Mouse (Mus musculus) monocyte, adult 5-6 weeks (primary cell): Measurements from ENCODE around the gene Rnf157. TPM values are rescaled to one million over a fixed set of nuclear protein-coding genes. Genes with fewer than 3 reads are reported as not detected.
A peak's percentile ranks its signal among the peaks of the same experiment; 100 is the strongest.

Experiments
- ATAC-seq: fragments of 153-309, 156-312 bp; replicated peaks from 2 replicates; pipeline ENCODE4 v1.8.0; 2017; ENCODE audit warnings: mild to moderate bottlenecking; ENCODE audit not compliant: low TSS enrichment, insufficient number of reproducible peaks, severe bottlenecking, poor library complexity, low FRiP score
- total RNA-seq: library from RNA; stranded (forward); fragments of 200-1000, 200-491, 200-594 nt; gene quantifications from 3 replicates; pipeline ENCODE4 v1.2.3, GENCODE M21; 2017

Rnf157 gene
- total RNA-seq, 1 experiment from 2014 or later = 19.1 TPM

DNA sequence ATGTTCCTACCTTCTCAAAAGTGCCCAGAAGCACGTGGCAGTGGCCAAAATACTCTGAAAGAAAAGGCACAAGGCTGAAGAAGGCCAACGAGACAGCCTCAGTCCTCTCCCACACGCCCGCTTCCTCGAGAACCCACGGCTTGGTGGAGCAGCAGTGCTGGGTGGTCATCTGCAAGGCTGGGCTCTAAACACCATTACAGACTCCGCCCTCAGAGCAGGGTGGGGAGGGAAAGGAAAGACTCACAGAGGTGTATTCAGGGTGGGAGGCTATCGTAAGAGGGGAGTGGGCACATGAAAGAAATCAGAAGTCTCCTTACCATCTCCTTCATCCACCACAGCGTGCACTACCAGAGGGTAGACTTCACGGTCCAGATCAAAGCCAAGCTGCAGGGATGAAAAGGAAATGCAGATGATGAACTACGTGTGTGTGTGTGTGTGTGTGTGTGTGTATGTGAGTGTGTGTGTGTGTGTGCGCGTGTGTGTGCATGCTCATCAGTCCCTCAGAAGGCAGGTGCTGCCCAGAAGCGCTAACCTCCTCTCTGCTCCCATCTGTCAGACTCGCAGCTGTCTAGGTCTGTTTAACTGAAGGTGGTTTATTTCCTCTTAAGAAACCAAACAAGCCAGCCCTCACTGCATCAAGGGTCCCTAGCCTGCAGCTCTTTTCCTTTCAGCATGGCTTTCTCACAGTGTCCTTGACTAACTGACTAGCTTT is 53.8 kb downstream of the Rnf157 start:
- ATAC-seq = no peak

DNA sequence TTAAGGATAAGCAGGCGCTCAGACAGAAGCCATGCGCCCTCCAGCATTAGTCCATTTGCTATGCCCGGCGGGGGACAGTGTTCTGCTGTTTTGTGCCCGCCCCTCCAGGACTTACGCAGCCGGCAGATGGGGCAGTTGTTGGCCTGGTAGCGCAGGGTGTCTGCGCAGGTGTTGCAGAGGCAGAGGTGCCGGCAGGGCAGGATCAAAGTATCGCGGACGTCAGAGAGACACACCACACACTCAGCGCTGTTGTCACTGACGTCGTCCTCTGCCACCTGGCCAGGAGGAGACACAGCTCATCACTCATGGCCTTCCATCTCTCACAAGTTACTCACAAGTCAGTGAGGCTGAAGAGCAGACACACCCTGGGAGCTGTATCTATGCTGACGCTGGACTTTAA is 58.3 kb downstream of the Rnf157 start:
- ATAC-seq = no peak

DNA sequence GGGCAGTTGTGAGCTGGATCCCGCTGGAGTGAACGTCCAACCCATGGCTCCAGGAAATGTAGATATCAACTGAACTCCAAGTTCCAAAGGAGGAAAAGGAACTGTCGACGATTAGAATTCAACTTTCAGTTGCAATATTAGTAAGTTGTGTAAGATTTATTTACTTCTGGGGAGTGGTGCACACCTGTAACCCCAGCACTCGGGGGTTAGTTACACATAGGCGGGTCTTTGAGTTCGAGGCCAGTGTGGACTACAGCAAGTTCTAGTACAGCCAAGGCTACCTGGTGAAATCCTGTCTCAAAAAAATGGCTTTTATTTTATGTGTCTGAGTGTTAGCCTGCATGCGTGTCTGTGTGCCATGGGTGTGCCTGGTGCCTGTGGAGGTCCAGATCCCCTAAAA is 59.3 kb downstream of the Rnf157 start:
- ATAC-seq = no peak

DNA sequence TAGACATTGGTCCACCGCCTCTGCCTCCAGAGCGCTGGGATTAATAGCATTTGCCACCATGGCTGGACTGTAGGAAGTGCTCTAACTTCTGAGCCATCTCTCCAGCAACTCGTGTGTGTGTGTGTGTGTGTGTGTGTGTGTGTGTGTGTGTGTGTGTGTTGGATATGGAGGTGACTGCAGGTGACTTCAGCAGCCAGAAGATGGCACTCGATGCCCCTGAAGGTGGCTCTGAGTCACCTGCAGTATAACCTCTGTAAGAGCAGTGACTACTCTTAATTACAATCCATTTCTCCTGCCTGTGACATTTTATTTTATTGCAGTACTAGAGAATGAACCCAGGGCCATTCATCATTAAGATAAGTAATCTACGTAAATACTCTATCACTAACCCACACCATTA is 61.5 kb downstream of the Rnf157 start:
- ATAC-seq = no peak

DNA sequence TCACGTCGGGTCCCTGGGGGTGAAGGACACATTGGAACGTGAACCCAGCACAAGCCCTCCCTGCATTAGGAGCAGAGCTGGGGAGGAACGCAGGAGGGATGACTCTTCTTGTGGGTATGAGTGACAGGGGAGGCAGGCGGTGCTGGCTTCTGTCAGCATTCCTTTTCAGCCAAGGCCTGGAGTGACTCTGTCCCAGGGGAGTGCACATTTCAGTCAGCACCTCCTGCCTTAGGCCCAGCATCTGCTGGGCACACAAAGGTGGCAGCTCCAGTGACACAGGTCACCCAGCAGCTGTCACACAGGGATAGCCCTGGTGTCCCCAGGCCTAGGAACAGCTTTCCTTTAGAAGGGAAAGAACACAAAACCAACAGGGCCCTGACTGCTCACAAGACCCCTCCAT is 64.9 kb downstream of the Rnf157 start:
- no peak for ATAC-seq

DNA sequence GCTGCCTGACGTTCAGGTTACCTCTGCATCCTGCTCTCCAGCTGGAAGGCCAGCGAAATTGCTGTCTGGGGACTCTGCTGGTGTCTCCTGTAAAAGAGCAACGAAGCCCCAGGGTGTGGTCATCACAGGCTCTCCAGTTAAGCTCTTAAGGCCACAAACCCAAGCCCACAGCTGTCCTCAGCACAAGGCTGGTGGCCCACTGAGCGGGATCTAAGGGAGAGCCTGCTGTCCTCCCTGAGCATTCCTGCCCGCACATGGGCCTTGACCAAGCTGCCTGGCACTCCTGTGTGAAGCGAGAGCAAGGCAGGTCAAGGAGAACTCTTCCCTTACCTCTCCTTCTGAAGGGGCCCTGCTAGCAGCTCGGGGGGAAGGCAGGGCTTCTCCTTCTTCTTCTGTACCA is 65.8 kb downstream of the Rnf157 start:
- no peak for ATAC-seq

DNA sequence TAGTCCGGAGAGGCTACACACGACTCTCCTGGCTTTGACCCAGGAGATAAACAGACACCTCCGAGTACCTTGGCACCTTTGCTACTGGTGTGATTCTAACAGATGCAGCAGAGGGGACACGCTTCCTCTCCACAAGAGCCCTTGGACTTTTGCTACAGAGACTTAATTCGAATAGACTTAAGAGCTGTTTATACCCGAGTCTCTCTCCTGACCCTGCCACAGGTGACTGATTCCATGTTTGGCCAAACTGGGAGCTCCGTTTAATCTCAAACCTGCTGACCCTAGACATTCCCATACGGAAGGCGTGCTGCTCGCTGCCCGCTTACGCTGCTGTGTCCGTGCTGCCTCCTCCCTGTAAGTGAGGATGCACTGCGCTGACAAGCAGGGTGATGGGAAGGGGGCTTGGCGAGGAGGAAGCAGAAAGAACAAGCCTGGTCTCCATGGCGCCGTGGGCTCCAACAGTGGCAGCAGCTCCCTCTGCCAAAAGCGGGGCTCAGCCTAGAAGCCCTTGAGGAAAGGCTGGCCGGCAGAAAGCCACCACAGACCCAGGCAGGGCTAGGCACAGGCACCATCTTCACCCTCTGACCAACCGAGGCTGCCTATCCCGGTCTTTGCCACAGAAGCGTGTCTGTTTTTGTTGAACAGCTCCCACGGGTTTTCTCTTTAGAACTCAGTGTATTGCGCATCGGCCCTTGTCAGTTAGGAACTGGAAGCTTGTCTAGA is 70.6 kb downstream of the Rnf157 start:
- ATAC-seq = no peak

DNA sequence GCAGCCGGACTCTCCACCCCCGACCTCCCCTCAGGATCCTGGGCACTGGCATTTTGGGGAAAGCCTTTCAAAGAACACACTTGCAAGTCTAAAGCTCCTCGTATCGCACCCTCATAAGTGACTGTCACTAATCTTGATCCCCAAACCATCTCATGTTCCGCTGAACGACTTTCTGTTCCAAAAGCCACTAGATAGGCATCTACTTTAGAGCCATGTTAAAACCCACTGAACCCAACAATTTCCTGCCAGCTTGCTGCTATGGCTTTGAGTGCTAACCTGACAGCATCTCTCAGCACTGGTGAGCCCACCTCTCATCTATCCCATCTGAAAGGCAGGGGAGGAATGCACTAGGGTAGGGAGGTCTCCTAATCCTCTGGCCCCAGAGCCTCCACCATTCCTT is 75.3 kb downstream of the Rnf157 start:
- ATAC-seq = no peak

DNA sequence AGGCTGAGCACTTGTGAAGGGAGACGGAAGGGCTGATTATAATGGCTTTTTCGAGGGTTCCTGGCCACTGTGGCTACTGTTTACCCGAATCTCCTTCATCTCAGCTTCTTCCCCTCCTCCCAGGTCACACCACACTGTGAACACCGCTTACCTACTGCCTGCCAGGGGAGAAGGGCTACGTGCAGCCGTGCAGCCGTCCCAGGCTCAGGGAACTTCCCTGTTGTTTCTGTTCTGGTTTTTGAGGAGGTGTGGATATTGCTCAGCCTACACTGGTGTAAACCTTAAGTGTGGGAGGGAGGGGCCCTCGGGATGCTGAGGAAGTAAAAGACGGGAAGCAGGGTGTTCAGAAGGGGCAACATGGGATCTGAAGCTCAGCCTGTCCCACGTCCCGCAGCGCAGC is 75.8 kb downstream of the Rnf157 start:
- no peak for ATAC-seq

DNA sequence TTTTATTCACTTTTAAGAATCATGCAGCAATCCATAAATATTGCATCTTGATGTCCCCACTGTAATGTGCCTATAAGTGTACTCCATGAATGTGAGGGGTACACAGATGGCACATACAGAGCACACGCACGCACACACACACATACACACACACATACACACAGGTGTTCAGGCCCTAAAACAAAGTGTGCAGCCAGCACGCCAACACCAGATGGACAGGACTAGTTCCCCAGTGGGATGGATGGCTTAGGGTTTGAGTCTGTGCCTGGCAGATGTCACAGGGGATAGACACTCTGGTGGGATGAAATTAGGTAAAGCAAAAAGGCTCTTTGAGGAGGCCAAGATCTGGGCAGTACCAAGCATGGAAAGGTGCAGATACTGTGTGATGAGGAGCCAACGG is 76.4 kb downstream of the Rnf157 start:
- no peak for ATAC-seq

DNA sequence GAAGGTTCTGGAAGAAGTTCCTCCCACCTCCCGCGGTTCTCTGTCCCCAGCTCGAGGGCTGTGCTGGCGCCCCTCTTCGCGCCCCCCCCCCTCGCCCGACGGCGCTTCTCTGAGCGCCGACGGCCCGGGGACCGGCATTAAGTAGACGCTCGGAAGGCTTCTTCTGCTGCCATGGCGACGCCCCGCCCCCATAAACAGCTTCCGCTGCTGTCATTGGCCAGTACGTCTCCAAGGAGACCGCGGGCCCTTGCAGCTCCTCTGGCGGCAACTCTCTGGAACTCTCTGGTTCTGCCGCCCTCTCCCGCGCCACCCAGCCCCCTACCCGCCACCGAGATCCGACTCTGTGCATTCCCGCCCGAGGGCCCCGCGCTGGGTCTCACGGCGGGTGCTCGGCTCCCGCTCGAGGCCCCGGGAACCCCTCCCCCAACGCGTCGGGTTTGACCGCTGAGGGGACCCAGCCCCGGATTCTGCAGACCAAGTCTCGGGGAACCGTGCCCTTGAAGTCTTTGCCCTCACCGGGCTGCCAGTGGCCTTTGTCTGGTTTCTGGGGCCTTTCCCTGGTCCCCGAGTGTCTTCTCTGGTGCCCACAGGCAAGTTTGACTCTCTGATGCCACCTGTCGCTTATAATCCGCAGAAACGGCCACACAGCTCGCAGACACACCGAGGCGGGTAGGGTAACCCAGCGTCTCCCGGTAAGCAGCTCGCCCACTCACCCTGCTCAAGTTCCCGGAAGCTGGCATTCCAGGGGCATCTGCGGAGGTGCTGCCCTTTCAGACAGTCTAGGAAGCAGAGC is 77.4 kb downstream of the Rnf157 start, which contains the start of gene Foxj1:
TSS of gene Foxj1 (minus strand) at position 156 of the 793 bp plus-strand sequence.
- peak; percentile 96 for ATAC-seq

DNA sequence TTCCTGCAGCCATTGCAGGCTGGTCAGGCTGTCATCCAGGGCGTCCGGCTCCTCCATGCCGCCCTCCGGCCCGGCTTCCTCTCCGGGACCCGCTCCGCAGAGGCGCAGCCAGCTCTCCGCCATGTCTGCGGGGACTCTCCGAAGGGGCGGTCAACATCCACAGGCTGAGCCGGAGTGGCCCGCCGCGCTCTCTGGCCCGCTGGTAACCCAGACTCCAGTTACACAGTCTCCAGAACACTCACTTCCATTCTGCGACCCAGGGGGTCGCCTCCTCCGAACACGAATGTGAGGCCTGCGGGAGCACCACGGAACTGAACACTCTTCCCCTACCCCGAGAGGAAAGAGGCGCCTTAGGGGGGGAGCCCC is 78.4 kb downstream of the Rnf157 start:
- ATAC-seq = no peak

DNA sequence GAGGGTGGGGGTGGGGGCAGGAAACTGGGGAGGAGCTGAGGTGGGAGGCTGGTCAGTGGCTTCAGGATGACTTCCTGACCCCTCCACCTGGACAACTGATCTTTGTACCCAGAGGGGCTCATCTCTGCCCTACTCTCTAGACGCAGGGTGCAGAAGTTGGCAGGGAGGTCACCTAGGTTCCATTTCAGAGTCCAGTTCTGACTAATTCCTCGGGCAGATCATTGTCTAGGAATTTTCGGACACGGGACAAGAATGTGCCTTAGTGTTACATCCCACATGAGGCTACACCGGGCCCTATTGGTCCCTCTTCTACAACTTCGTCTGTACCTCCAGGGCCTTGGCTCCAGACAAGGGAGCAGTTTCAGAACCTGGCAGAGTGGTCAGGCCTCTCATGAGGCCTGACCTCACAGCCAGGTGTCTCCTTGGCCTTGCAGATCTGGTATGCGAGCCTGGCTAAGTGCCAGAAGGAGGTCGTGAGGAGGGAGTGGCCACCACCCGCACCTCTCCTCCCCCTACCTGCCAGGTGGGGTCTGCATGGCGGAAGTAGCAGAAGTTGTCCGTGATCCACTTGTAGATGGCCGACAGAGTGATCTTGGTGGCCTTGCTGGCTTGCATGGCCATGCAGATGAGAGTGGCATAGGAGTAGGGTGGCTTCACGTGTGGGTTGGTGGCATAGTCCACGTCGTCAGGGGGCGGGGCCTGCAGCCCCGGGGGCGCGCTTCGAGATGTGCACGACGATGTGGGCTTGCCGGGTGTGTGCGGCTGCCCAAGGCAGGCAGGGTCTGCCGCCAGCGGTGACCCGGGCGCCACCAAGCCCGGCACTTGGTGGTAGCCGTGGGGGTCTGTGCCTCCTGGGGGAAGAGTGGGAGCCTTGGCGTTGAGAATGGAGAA is 79.1 kb downstream of the Rnf157 start:
- no peak for ATAC-seq

DNA sequence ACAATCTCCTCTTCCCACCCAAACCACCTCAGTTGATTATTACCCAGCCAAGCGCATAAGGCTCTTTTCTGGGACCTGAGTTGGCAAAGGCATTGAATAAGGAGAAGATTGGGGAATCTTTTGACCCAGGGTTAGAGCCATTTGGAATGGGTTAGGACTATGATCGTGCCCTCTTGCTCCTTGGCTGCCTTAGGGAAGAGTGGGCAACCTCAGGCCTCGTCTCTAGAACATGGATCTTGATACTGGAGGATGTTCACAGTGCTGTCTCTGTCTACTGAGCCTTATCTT is 79.9 kb downstream of the Rnf157 start:
- ATAC-seq = no peak

DNA sequence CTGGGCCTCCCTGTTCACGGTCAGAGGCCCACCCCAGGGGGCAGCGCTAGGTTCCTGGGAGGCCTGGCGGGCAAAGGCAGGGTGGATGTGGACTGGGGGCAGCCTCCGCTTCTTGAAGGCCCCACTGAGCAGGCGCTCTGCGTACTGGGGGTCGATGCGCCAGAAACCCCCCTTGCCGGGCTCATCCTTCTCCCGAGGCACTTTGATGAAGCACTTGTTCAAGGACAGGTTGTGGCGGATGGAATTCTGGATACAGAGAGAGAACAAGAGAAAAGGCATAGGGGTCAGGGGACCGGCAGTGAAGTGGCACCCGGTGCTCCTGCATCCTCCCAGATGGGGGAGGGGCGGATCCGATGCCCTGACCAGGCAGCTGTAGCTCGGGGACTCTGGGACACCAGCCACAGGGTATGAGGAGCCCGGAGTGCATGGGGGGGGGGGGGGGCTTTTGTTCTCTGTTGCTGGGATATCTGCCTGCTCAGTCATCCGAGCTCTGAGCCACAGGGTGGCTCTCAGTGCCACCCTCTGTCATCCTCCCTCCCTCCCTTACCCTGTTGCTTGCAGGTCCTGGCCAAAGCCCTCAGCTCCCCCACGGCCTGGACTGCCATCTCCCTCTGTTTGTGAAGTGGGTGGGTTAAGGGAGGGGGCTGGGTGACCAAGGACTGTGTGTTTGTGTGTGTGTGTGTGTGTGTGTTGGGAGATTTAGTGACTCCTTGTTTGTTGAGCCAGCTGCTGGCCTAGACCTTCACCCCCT is 80.4 kb downstream of the Rnf157 start:
- no peak for ATAC-seq

DNA sequence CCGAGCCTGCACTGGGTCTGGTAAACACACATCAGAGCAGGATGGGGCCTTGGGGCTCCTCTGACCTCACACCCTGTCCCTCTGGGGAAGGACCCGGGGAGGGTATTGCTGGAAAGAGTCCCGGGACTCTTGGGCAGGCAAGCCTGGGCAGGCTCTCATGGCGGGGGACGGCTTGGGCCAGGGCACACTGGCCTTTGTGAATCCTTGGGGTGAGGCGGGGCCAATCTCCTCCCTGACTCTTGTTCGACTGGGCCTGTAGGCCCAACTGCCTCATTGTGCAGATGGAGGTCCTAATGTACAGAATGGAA is 82.7 kb downstream of the Rnf157 start:
- ATAC-seq = no peak

DNA sequence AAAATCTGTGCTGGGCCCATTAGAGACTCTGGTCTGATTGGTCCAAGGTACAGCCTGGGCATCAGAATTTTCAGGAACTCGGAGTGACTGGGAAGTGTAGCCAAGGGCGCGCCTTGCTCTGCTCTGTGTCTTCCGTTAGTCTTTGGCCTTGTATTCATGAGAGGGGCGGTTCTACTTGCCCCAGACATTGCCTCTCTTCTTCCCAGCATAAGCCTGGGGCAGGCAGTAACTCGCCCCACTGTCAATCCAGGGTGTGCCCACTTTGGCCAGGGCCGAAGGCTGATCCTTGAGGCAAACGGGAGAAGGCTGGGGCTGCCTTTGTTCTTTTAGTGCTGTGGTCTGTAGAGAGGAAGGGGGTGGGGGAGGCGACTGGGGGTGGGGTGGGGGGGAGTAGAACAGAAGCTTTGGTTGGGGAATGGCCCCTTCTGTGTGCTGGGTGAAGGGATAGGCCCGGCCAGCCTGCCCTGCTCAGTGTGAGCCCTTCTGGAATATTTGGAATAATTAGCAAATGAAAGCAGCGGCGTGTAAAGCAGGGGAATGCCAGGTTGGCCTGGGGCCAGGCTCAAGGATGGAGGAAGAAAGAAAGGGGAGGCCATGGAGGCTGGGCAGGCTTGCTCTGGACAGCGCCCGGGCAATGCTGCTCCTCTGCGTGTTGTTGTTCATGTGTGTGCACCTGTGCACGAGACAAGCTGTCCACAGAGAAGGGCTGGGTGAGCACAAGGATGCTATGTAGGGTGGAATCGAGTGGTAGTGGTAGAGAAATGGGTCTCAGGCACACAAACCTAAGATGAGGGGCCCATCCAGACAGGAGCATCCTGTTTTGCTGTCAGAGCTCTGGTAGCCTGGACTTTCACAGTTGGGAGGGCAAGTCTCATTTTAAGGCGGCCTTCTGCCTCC is 83.3 kb downstream of the Rnf157 start:
- no peak for ATAC-seq
